Mouse (Mus musculus): ENCODE results near the gene Eif3f. TPM values are rescaled to one million over a fixed set of nuclear protein-coding genes. Genes with fewer than 3 reads are reported as not detected.

Gene Eif3f
- total and polyA plus RNA-seq, 3 experiments, result 86.9 to 172 (median 119) TPM

DNA sequence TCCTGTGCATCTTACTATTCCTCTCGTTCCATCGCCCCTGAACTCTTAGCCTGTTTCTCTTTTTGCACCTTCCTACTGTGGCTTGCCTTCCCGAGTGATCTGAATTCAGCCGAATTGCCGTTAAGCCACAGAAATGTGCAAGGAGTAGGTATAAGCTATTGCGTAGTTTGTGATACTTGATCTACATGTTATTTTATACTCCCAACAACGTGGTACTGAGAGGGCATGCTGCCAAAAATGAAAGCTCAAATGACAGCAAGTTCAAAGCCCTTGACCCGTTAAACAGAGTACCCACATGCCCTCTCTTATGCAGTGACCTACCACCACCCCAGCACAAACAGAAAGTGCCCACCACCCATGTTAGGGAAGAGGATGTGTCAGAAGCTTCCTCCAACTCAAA, 619 bp downstream of the Eif3f start:
- DNase-seq (ENCODE audit: extremely low read depth), result no peak
- peak overlapping the region; percentile 87 for H3K9ac ChIP-seq (ENCODE audit: insufficient read depth, low read depth)
- no peaks in the 10 kb centered on the region for H3K9me3 ChIP-seq (replicated peaks; ENCODE audit: low read length)
- dilution Hi-C loops (cut with MboI; ENCODE audit: extremely low pct_ligation_motif_present, extremely low pct_unique_long_range_greater_than_20kb, low sequenced_read_pairs), result no loop called here
- in situ Hi-C loops (cut with MboI; ENCODE audit: low pct_ligation_motif_present, low pct_unique_long_range_greater_than_20kb, low sequenced_read_pairs), result loop anchor here (10.0 kb wide), 1 partner anchor 120 kb away; no protein-coding TSS in a partner anchor
- H3K79me2 ChIP-seq (replicated peaks; ENCODE audit: control insufficient read depth, extremely low read depth, insufficient read depth, poor library complexity, severe bottlenecking), result peaks cover 25% of the 10 kb centered on the region
- peaks cover 31 to 44% of the 10 kb centered on the region in 2 experiments for H3K36me3 ChIP-seq (replicated peaks in 1 of 2; ENCODE audit: control insufficient read depth in 1 of 2, insufficient read depth in 1 of 2, low read length in 1 of 2)
- no peak for TF ChIP-seq MXI1 (IDR thresholded peaks at IDR 0.05; ENCODE audit: low read depth, low read length)
- no peak for TF ChIP-seq CTCF (conservative IDR thresholded peaks at IDR 0.05 in 1 of 2, IDR thresholded peaks at IDR 0.05 in 1 of 2; ENCODE audit: low read depth in 2 of 2, low read length in 2 of 2)
- TF ChIP-seq JUND (conservative IDR thresholded peaks at IDR 0.05; ENCODE audit: low read depth, low read length), result no peak
- no peak for TF ChIP-seq RCOR1 (conservative IDR thresholded peaks at IDR 0.05; ENCODE audit: low read depth, low read length)
- TF ChIP-seq MAZ (IDR thresholded peaks at IDR 0.05; ENCODE audit: low read depth, low read length), result no peak
- H3K4me2 ChIP-seq (ENCODE audit: insufficient read depth, low read depth, poor library complexity, severe bottlenecking), result peak overlapping the region; percentile 97
- H3K27ac ChIP-seq (ENCODE audit: insufficient read depth, low read depth), result no peak overlapping the region
- peak overlapping the region; percentile 88 to 94 (median 92) for H3K4me3 ChIP-seq (replicated peaks in 1 of 3; ENCODE audit: low read depth in 2 of 3, low read length in 2 of 3, poor library complexity in 1 of 3)
- H3K4me1 ChIP-seq (ENCODE audit: control insufficient read depth in 1 of 2, insufficient read depth in 2 of 2), result peaks cover 3 to 27% of the 10 kb centered on the region in 2 experiments; a peak in 3 of 4 replicates
- H3K27me3 ChIP-seq (replicated peaks), result peaks cover 1% of the 10 kb centered on the region

- H3K27ac ChIP-seq (ENCODE audit: insufficient read depth, low read depth), result no peak overlapping the region
- H3K36me3 ChIP-seq (replicated peaks in 1 of 2; ENCODE audit: control insufficient read depth in 1 of 2, insufficient read depth in 1 of 2, low read length in 1 of 2), result peaks cover 37 to 50% of the 10 kb centered on the region in 2 experiments
- peaks cover 25% of the 10 kb centered on the region for H3K79me2 ChIP-seq (replicated peaks; ENCODE audit: control insufficient read depth, extremely low read depth, insufficient read depth, poor library complexity, severe bottlenecking)
- in situ Hi-C loops (cut with MboI; ENCODE audit: low pct_ligation_motif_present, low pct_unique_long_range_greater_than_20kb, low sequenced_read_pairs), result loop anchor here (10.0 kb wide), 1 partner anchor 121 kb away; no protein-coding TSS in a partner anchor
- DNase-seq (ENCODE audit: extremely low read depth), result no peak
- H3K4me1 ChIP-seq (ENCODE audit: control insufficient read depth in 1 of 2, insufficient read depth in 2 of 2), result peaks cover 3 to 27% of the 10 kb centered on the region in 2 experiments; a peak in 3 of 4 replicates
- H3K9me3 ChIP-seq (replicated peaks; ENCODE audit: low read length), result no peaks in the 10 kb centered on the region
- peak overlapping the region; percentile 97 for H3K4me2 ChIP-seq (ENCODE audit: insufficient read depth, low read depth, poor library complexity, severe bottlenecking)
- H3K9ac ChIP-seq (ENCODE audit: insufficient read depth, low read depth), result peak overlapping the region; percentile 87
- no peak for TF ChIP-seq IRF4 (IDR thresholded peaks at IDR 0.05; ENCODE audit: low read depth, low read length)
- TF ChIP-seq RCOR1 (conservative IDR thresholded peaks at IDR 0.05; ENCODE audit: low read depth, low read length), result no peak
- TF ChIP-seq POLR2A (IDR thresholded peaks at IDR 0.05; ENCODE audit: low read depth, low read length), result no peak
- TF ChIP-seq CHD2 (IDR thresholded peaks at IDR 0.05; ENCODE audit: low read length), result no peak
- TF ChIP-seq TCF12 (IDR thresholded peaks at IDR 0.05; ENCODE audit: low read depth, low read length), result no peak
- no peak for TF ChIP-seq ETS1 (conservative IDR thresholded peaks at IDR 0.05; ENCODE audit: low read depth, low read length)
- no peak for TF ChIP-seq ELF1 (IDR thresholded peaks at IDR 0.05; ENCODE audit: low read depth, low read length)
- TF ChIP-seq MEF2A (IDR thresholded peaks at IDR 0.05; ENCODE audit: borderline replicate concordance, low read depth, low read length), result no peak
- no peak for TF ChIP-seq RAD21 (IDR thresholded peaks at IDR 0.05; ENCODE audit: low read depth, low read length)
- TF ChIP-seq CTCF (conservative IDR thresholded peaks at IDR 0.05 in 1 of 2, IDR thresholded peaks at IDR 0.05 in 1 of 2; ENCODE audit: low read depth in 2 of 2, low read length in 2 of 2), result no peak
- no peak for TF ChIP-seq USF1 (IDR thresholded peaks at IDR 0.05; ENCODE audit: low read depth, low read length)
- TF ChIP-seq EP300 (IDR thresholded peaks at IDR 0.05; ENCODE audit: low read length), result no peak
- no peak for TF ChIP-seq JUN (IDR thresholded peaks at IDR 0.05; ENCODE audit: insufficient read depth, low read depth, low read length)
- TF ChIP-seq SMC3 (IDR thresholded peaks at IDR 0.05; ENCODE audit: low read depth, low read length), result no peak
- no peak for TF ChIP-seq SIN3A (IDR thresholded peaks at IDR 0.05; ENCODE audit: low read length)
- TF ChIP-seq ZKSCAN1 (IDR thresholded peaks at IDR 0.05; ENCODE audit: borderline replicate concordance, low read depth, low read length), result no peak
- TF ChIP-seq ZNF384 (IDR thresholded peaks at IDR 0.05; ENCODE audit: low read depth, low read length), result no peak
- no peak for TF ChIP-seq KAT2A (IDR thresholded peaks at IDR 0.05; ENCODE audit: insufficient replicate concordance, low read length)
- TF ChIP-seq MXI1 (IDR thresholded peaks at IDR 0.05; ENCODE audit: low read depth, low read length), result no peak
- TF ChIP-seq POLR2AphosphoS2 (IDR thresholded peaks at IDR 0.05; ENCODE audit: low read depth, low read length), result no peak
- H3K27me3 ChIP-seq (replicated peaks), result peaks cover 1% of the 10 kb centered on the region
- H3K4me3 ChIP-seq (replicated peaks in 1 of 3; ENCODE audit: low read depth in 2 of 3, low read length in 2 of 3, poor library complexity in 1 of 3), result peak overlapping the region; percentile 88 to 94 (median 92)
- dilution Hi-C loops (cut with MboI; ENCODE audit: extremely low pct_ligation_motif_present, extremely low pct_unique_long_range_greater_than_20kb, low sequenced_read_pairs), result no loop called here
Observed at GRCm38 (mm10) chr7:108935411-108935810, 1.2 kb downstream of the Eif3f start.
